Mouse (Mus musculus): ENCODE results near the gene Gnpnat1.

The Gnpnat1 gene

GRCm38 (mm10) chr14:45399836-45400235, 4.9 kb downstream of the Gnpnat1 start:
- no peak for DNase-seq (ENCODE audit: low spot score)

GRCm38 (mm10) chr14:45389194-45389593, 15.5 kb downstream of the Gnpnat1 start:
- DNase-seq (ENCODE audit: low spot score) = no peak

GRCm38 (mm10) chr14:45388345-45389181, 16.1 kb downstream of the Gnpnat1 start:
- DNase-seq (ENCODE audit: low spot score) = peak; percentile 81

- no peak for DNase-seq (ENCODE audit: low spot score)
These were observed 17.2 kb downstream of the Gnpnat1 start for GRCm38 (mm10) chr14:45387480-45387879.

GRCm38 (mm10) chr14:45385596-45385995, 19.1 kb downstream of the Gnpnat1 start:
- DNase-seq (ENCODE audit: low spot score) = no peak

- DNase-seq (ENCODE audit: low spot score) = no peak
These were observed 21.8 kb downstream of the Gnpnat1 start for GRCm38 (mm10) chr14:45382912-45383311.

- no peak for DNase-seq (ENCODE audit: low spot score)
These were observed 24.0 kb downstream of the Gnpnat1 start for GRCm38 (mm10) chr14:45380756-45381155.

- DNase-seq (ENCODE audit: low spot score) = no peak
These were observed 25.9 kb downstream of the Gnpnat1 start for GRCm38 (mm10) chr14:45378771-45379170.

- no peak for DNase-seq (ENCODE audit: low spot score)
These were observed 39.5 kb downstream of the Gnpnat1 start for GRCm38 (mm10) chr14:45365196-45365587.

- DNase-seq (ENCODE audit: low spot score) = no peak
These were observed 40.2 kb downstream of the Gnpnat1 start for GRCm38 (mm10) chr14:45364211-45365195.

GRCm38 (mm10) chr14:45350931-45351859, 53.5 kb downstream of the Gnpnat1 start, which contains the start of gene Styx:
Gene Styx, plus strand, starts transcription at chr14:45351093.
- DNase-seq (ENCODE audit: low spot score) = peak; percentile 86

GRCm38 (mm10) chr14:45329589-45330181, 75.0 kb downstream of the Gnpnat1 start, which contains the start of gene Psmc6:
Gene Psmc6, plus strand, starts transcription at chr14:45329788.
- peak; percentile 92 for DNase-seq (ENCODE audit: low spot score)

- no peak for DNase-seq (ENCODE audit: low spot score)
These were observed 75.6 kb downstream of the Gnpnat1 start for GRCm38 (mm10) chr14:45329018-45329588.

- DNase-seq (ENCODE audit: low spot score) = no peak
These were observed 76.5 kb downstream of the Gnpnat1 start for GRCm38 (mm10) chr14:45328072-45328713.
